Mouse (Mus musculus) midbrain, embryonic 12.5 days (tissue): ENCODE data around the gene Pde7b. TPM values are rescaled to one million over a fixed set of nuclear protein-coding genes. Genes with fewer than 3 reads are reported as not detected.

Source experiments
- ATAC-seq: fragments of 200-750 bp; cut with Nextera tagmentation; 2 replicates; pipeline ENCODE4 v1.8.0; 2017; ENCODE audit warnings: low read depth, moderate TSS enrichment, moderate library complexity; ENCODE audit not compliant: low FRiP score
- H3K27ac ChIP-seq: fragments of 300-500 bp; sonication (generic); replicated peaks from 2 replicates; pipeline ENCODE4 v1.5.1; 2016; ENCODE audit warnings: mild to moderate bottlenecking
- H3K27me3 ChIP-seq: fragments of 300-500 bp; sonication (generic); 2 replicates; pipeline ENCODE4 v1.6.1; 2016; ENCODE audit warnings: mild to moderate bottlenecking
- H3K36me3 ChIP-seq: fragments of 300-500 bp; sonication (generic); 2 replicates; pipeline ENCODE4 v1.6.1; 2016
- H3K4me1 ChIP-seq: fragments of 300-500 bp; sonication (generic); 2 replicates; pipeline ENCODE4 v1.6.1; 2016
- H3K4me2 ChIP-seq: fragments of 300-500 bp; sonication (generic); replicated peaks from 2 replicates; pipeline ENCODE4 v1.6.1; 2016; ENCODE audit warnings: mild to moderate bottlenecking, moderate library complexity
- H3K4me3 ChIP-seq: fragments of 300-500 bp; sonication (generic); 2 replicates; pipeline ENCODE4 v1.5.1; 2016; ENCODE audit warnings: mild to moderate bottlenecking
- H3K9ac ChIP-seq: fragments of 300-500 bp; sonication (generic); replicated peaks from 2 replicates; pipeline ENCODE4 v1.6.1; 2016; ENCODE audit warnings: mild to moderate bottlenecking, moderate library complexity
- H3K9me3 ChIP-seq: fragments of 300-500 bp; sonication (generic); 2 replicates; pipeline ENCODE4 v1.6.1; 2016; ENCODE audit warnings: mild to moderate bottlenecking
- WGBS: fragments of 180-500 bp; shearing (Covaris S2); methylation state at CpG from one replicate; pipeline ENCODE4 v1.1.7; 2016; 5-methylcytosine and 5-hydroxymethylcytosine counted together
- polyA plus RNA-seq: library from polyadenylated mRNA; unstranded; fragments of >200 nt; fragmentation: Nextera tagmentation; extraction: Ambion mirVana; gene quantifications from 2 replicates; pipeline ENCODE4 v1.2.1, GENCODE M21; 2016

The Pde7b gene
- polyA plus RNA-seq, 1 experiment from 2014 or later: 3.2 TPM

DNA sequence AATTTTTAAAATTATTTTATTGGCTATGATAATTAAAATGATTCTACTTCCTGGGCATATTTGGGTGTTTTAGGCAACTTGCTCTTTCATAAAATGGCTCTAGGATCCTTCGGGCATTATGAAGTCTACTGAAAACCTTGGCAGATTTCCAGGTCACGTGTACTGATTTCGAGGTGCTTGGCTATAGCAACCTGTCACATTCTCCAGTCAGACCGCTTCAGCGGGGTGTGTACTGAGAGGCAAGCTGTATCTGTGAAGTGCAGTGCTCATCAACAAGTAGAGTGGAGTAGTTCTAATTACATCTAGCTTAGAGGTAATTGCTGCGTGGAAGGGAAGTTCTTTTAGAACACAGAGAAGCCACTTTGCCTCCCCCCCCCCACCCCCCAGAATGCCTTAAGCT, 156.2 kb downstream of the Pde7b start:
- 89% methylated on average over 6 of the region's 6 CpGs for WGBS
- Histone ChIP-seq H3K36me3 (no peaks in the 10 kb centered on the region), H3K27ac (no peak overlapping the region), H3K27me3 (no peaks in the 10 kb centered on the region), H3K9me3 (no peaks in the 10 kb centered on the region), H3K4me3 (no peak overlapping the region), H3K4me2 (no peak overlapping the region), H3K9ac (no peak overlapping the region), H3K4me1 (no peaks in the 10 kb centered on the region)
- ATAC-seq: no peak

DNA sequence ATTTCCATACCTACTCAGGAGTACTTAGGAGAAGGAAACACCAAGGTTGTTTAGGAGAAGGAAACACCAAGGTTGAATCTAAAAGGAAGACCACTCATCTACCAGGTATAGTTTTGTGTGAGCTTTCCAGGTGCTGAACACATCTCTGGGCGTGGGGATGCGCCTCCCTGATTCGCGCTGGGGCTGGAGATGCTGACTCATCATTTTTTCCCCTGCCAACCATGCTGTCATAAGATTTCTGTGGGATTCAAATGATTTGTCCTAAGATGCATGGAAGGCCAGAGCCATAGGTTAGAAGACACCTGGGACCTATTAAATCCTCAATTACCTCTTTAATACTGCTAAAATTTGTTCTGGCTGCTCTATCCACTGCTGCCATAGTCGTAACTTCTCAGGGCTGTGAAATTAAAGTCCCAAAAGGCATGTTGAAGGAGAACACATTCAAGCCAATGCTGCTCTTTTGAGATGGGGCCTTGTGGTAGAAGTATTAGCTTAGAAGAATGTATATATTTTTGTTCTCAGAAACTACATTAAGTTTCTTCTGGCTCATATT, 157.1 kb downstream of the Pde7b start:
- no peak for ATAC-seq
- WGBS: 95% methylated on average over 5 of the region's 5 CpGs
- Histone ChIP-seq H3K9me3 (no peaks in the 10 kb centered on the region), H3K4me3 (no peak overlapping the region), H3K27ac (no peak overlapping the region), H3K27me3 (no peaks in the 10 kb centered on the region), H3K4me1 (no peaks in the 10 kb centered on the region), H3K4me2 (no peak overlapping the region), H3K36me3 (no peaks in the 10 kb centered on the region), H3K9ac (no peak overlapping the region)

DNA sequence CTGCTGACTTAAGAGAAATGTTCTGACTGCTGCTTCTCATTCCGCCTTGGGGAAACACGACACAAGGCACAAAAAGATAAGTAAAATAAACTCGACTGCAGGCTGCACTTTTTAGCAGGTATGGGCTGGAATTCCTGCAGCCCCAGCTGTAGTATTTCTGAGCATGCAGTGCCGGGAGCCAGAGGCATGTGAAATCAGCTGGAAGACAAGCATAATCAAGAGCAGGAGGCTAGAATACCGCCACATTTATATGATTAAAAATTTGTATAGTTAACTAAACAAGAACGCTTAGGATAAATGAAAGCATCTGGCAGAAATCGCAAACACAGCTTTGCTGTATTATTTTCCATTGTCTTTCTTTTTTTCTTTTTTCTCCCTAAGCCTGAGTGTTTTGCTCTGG, 168.4 kb downstream of the Pde7b start:
- Histone ChIP-seq H3K4me2 (no peak overlapping the region), H3K27ac (no peak overlapping the region), H3K36me3 (no peaks in the 10 kb centered on the region), H3K4me3 (no peak overlapping the region), H3K9me3 (no peaks in the 10 kb centered on the region), H3K27me3 (peaks cover 8% of the 10 kb centered on the region), H3K4me1 (no peaks in the 10 kb centered on the region), H3K9ac (no peak overlapping the region)
- ATAC-seq: no peak
- WGBS: 73% methylated on average over 7 of the region's 7 CpGs

DNA sequence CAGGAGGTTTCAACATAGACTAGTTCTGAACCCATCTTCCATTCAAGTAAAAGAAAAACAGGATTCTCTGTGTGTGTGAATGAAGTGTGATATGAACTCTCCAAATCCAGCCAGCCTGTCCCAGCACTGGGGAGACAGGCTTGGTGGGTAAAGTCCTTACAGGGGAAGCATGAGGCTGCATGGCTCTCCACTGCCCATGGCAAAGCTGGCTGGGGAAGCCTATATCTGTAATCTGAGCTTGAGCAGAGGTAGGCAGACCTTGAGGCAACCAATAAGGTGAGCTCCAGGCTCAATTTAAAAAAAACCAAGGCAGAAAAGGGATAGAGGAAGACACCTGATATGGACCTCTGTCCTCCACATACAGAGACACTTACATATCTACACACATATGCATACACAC, 173.5 kb downstream of the Pde7b start:
- H3K4me1 ChIP-seq: peaks cover 19% of the 10 kb centered on the region
- H3K9me3 ChIP-seq: no peaks in the 10 kb centered on the region
- H3K36me3 ChIP-seq: no peaks in the 10 kb centered on the region
- no peak for ATAC-seq
- no peak overlapping the region for H3K27ac ChIP-seq
- no peak overlapping the region for H3K9ac ChIP-seq
- no peak overlapping the region for H3K4me3 ChIP-seq
- peaks cover 42% of the 10 kb centered on the region for H3K27me3 ChIP-seq
- no peak overlapping the region for H3K4me2 ChIP-seq

DNA sequence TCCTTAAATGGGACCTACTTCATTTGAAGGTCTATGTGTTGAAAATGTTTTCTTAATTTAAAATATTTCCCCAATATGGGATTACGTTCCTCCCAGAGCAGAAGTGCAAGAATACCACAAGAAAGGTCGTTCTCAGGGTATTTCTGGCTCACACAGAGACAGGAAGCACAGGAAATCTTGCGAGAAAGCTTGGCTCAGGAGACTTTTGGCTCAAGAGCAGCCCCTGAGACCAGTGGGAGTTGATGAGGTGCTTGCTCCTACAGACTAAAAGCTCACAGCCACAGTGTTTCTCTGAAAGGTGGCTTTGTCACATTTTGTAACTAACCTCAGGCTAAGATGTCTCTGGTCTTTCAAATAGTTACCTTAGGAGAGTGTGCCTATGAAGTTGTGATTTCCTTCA, 174.1 kb downstream of the Pde7b start:
- no peak overlapping the region for H3K4me3 ChIP-seq
- peaks cover 45% of the 10 kb centered on the region for H3K27me3 ChIP-seq
- peaks cover 19% of the 10 kb centered on the region for H3K4me1 ChIP-seq
- no peaks in the 10 kb centered on the region for H3K9me3 ChIP-seq
- WGBS: 70% methylated on average over 3 of the region's 3 CpGs
- no peak for ATAC-seq
- no peak overlapping the region for H3K4me2 ChIP-seq
- no peak overlapping the region for H3K9ac ChIP-seq
- no peak overlapping the region for H3K27ac ChIP-seq
- H3K36me3 ChIP-seq: no peaks in the 10 kb centered on the region

DNA sequence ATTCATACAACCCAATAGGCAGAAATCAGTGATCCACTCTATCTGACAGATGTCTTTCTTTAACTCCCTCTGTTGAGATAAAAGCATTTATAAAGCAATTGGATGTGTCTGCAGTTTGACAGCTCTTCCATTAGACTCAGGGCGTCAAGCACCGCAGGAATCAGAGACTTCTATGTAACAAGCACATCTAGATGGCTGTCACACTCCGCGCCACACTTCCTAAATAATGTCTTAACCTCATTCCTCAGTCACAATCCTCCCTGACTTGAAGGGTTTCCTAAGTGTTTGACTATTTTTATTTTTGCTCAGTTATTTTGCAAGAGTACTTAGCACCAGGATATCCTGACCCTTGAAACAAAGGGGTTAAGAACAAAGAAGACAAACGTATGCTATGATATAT, 174.7 kb downstream of the Pde7b start:
- H3K9ac ChIP-seq: no peak overlapping the region
- 40% methylated on average over 5 of the region's 5 CpGs for WGBS
- ATAC-seq: no peak

DNA sequence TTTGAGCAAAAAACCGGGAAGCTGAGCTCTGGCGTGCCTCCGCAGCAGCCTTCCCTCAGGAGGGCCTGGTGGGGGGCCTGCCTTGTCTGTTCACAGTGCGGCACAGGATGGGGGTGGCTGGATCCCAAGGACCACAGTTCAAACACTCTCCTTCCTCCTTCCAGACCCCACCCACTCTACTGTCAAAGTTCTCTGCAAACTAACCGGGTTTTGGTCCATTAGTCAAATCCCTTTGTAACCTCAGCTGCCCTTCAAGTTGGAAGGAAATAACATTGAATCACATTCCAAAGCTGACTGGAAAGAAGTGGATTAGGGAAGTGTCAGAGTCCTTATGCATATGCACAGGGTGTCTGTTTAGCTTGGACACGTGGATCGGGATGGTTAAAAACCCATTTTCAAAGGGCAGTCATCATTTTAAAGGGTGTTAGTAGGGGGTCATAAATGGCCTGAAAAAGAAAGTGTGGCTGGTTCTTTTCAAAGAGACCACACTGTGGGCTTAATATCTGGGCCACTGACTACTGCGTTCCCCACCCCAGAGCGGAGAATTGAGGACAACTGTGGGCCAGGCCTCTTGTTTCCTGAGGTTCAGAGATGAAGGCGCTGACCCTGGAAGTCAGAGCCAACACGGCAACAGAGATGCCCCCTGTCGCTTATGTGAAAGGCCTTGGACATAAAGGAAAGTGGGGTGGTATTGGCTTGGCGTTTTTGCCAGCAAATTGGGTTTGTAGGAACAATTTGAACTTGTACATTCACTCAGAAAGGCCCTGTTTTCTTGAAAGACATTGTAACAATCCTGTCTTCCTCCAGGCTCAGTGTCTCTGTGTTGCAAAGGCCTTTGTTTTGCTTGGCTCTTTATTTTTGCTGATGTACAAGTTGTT, 175.8 kb downstream of the Pde7b start:
- peaks cover 19% of the 10 kb centered on the region for H3K4me1 ChIP-seq
- 6% methylated on average over 13 of the region's 13 CpGs for WGBS
- H3K4me2 ChIP-seq: peak overlapping the region; percentile 71
- H3K9me3 ChIP-seq: no peaks in the 10 kb centered on the region
- no peak overlapping the region for H3K27ac ChIP-seq
- H3K27me3 ChIP-seq: peaks cover 48% of the 10 kb centered on the region
- no peaks in the 10 kb centered on the region for H3K36me3 ChIP-seq
- no peak overlapping the region for H3K9ac ChIP-seq
- ATAC-seq: peak; percentile 61
- H3K4me3 ChIP-seq: peak overlapping the region; percentile 40

More for the DNA sequence above, 174.7 kb downstream of the Pde7b start:
- no peak overlapping the region for H3K4me2 ChIP-seq
- no peaks in the 10 kb centered on the region for H3K36me3 ChIP-seq
- peaks cover 46% of the 10 kb centered on the region for H3K27me3 ChIP-seq
- no peak overlapping the region for H3K27ac ChIP-seq
- no peak overlapping the region for H3K4me3 ChIP-seq
- peaks cover 19% of the 10 kb centered on the region for H3K4me1 ChIP-seq
- H3K9me3 ChIP-seq: no peaks in the 10 kb centered on the region

GRCm38 (mm10) chr10:20547951-20548551, 176.8 kb downstream of the Pde7b start:
- WGBS: 1% methylated on average over 19 of the region's 19 CpGs
- Histone ChIP-seq H3K27me3 (peaks cover 46% of the 10 kb centered on the region), H3K36me3 (no peaks in the 10 kb centered on the region), H3K4me2 (peak overlapping the region; percentile 71), H3K9ac (peak overlapping the region; percentile 56), H3K9me3 (no peaks in the 10 kb centered on the region), H3K4me1 (peaks cover 19% of the 10 kb centered on the region), H3K27ac (peak overlapping the region; percentile 58), H3K4me3 (peak overlapping the region; percentile 40)
- peak; percentile 74 for ATAC-seq

DNA sequence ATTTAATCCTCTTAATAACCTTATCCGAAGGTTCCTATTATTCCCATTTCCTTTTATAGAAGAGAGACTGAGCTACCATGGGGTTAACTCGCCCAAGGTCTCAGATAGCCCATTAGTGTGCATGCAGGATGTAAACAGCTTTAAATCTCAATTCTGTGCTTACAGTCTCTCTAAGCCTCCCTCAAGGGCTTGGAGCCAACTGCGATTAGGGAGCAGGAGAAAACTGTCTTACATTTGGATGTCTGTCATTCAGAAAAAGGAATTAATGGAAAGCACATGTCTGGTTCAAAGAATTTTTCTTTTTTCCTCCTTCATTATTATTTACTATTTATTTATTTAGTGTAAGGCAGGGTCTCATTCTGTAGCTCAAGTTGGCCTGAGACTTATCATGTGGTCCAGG, 181.8 kb downstream of the Pde7b start:
- no peak overlapping the region for H3K4me3 ChIP-seq
- H3K27ac ChIP-seq: no peak overlapping the region
- peaks cover 21% of the 10 kb centered on the region for H3K27me3 ChIP-seq
- H3K9me3 ChIP-seq: no peaks in the 10 kb centered on the region
- no peak overlapping the region for H3K4me2 ChIP-seq
- no peak overlapping the region for H3K9ac ChIP-seq
- WGBS: 50% methylated on average over 3 of the region's 3 CpGs
- H3K36me3 ChIP-seq: no peaks in the 10 kb centered on the region
- ATAC-seq: no peak
- H3K4me1 ChIP-seq: peaks cover 6% of the 10 kb centered on the region

DNA sequence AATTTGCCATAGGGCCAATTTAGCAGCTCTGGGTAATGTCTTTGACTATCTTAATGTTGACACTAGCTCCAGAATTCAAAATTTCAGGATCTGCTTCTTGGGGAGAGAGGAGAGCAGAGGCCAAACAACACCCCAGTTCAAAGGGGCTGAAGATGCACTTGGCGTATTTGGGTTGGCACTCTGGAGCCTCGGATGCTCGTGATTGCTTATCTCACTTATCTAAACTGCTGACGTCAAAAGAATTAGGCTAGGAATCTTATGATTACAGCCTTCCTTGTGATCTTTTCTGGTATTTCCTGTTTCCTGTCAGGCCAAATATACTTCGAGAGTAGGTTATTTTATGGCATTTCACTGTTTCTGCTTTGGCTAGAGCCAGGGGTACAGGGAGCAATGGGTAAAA, 191.1 kb downstream of the Pde7b start:
- no peak overlapping the region for H3K4me3 ChIP-seq
- ATAC-seq: no peak
- H3K36me3 ChIP-seq: no peaks in the 10 kb centered on the region
- no peak overlapping the region for H3K27ac ChIP-seq
- no peak overlapping the region for H3K9ac ChIP-seq
- H3K4me1 ChIP-seq: peaks cover 2% of the 10 kb centered on the region; the same call in 1 of the 2 replicates
- no peaks in the 10 kb centered on the region for H3K27me3 ChIP-seq
- no peak overlapping the region for H3K4me2 ChIP-seq
- 72% methylated on average over 5 of the region's 5 CpGs for WGBS
- H3K9me3 ChIP-seq: no peaks in the 10 kb centered on the region

GRCm38 (mm10) chr10:20531921-20532320, 193.0 kb downstream of the Pde7b start:
- Histone ChIP-seq H3K4me1 (peaks cover 4% of the 10 kb centered on the region; the same call in 1 of the 2 replicates), H3K9ac (no peak overlapping the region), H3K27me3 (no peaks in the 10 kb centered on the region), H3K36me3 (no peaks in the 10 kb centered on the region), H3K4me2 (no peak overlapping the region), H3K9me3 (no peaks in the 10 kb centered on the region), H3K27ac (no peak overlapping the region), H3K4me3 (no peak overlapping the region)
- no peak for ATAC-seq
- WGBS: 89% methylated on average over 5 of the region's 5 CpGs
